Mouse (Mus musculus): Measurements from ENCODE around the gene Yipf1.
"Not testable (repeated sequence)": the region's sequence is repeated elsewhere in the genome, so short reads cannot be mapped to it uniquely, and the experiment has no call there.

Gene Yipf1

GRCm38 (mm10) chr4:107323113-107323512 is 8.9 kb downstream of the Yipf1 start:
- DNase-seq (ENCODE audit: low spot score in 2 of 2): no peak

- DNase-seq (ENCODE audit: low spot score in 2 of 2): no peak
Observed at GRCm38 (mm10) chr4:107328530-107328929, 14.4 kb downstream of the Yipf1 start.

- no peak for DNase-seq (ENCODE audit: low spot score in 2 of 2)
Observed at GRCm38 (mm10) chr4:107333514-107333913, 19.4 kb downstream of the Yipf1 start.

- no peak for DNase-seq (ENCODE audit: low spot score in 2 of 2)
Observed at GRCm38 (mm10) chr4:107336356-107336755, 22.2 kb downstream of the Yipf1 start.

- DNase-seq (ENCODE audit: low spot score in 2 of 2): no peak
Observed at GRCm38 (mm10) chr4:107337455-107337854, 23.3 kb downstream of the Yipf1 start.

GRCm38 (mm10) chr4:107341354-107341753 is 27.2 kb downstream of the Yipf1 start:
- no peak for DNase-seq (ENCODE audit: low spot score in 2 of 2)

GRCm38 (mm10) chr4:107344612-107345011 is 30.4 kb downstream of the Yipf1 start:
- DNase-seq (ENCODE audit: low spot score in 2 of 2): no peak

GRCm38 (mm10) chr4:107347221-107347620 is 33.1 kb downstream of the Yipf1 start:
- no peak for DNase-seq (ENCODE audit: low spot score in 2 of 2)

GRCm38 (mm10) chr4:107348529-107349310 is 34.6 kb downstream of the Yipf1 start:
- DNase-seq (ENCODE audit: low spot score in 2 of 2): no peak

GRCm38 (mm10) chr4:107349311-107350008 is 35.3 kb downstream of the Yipf1 start:
- peak; percentile 25 to 39 for DNase-seq (ENCODE audit: low spot score in 2 of 2)

GRCm38 (mm10) chr4:107351368-107351767 is 37.2 kb downstream of the Yipf1 start:
- DNase-seq (ENCODE audit: low spot score in 2 of 2): no peak

- no peak for DNase-seq (ENCODE audit: low spot score in 2 of 2)
Observed at GRCm38 (mm10) chr4:107353612-107354011, 39.4 kb downstream of the Yipf1 start.

- no peak for DNase-seq (ENCODE audit: low spot score in 2 of 2)
Observed at GRCm38 (mm10) chr4:107354126-107354525, 40.0 kb downstream of the Yipf1 start.

GRCm38 (mm10) chr4:107354543-107354942 is 40.4 kb downstream of the Yipf1 start:
- no peak for DNase-seq (ENCODE audit: low spot score in 2 of 2)

GRCm38 (mm10) chr4:107357172-107357571 is 43.0 kb downstream of the Yipf1 start:
- DNase-seq (ENCODE audit: low spot score in 2 of 2): not testable (repeated sequence)

- no peak for DNase-seq (ENCODE audit: low spot score in 2 of 2)
Observed at GRCm38 (mm10) chr4:107358460-107358859, 44.3 kb downstream of the Yipf1 start.

GRCm38 (mm10) chr4:107360457-107361145 is 46.4 kb downstream of the Yipf1 start:
- no peak for DNase-seq (ENCODE audit: low spot score in 2 of 2)

- no peak for DNase-seq (ENCODE audit: low spot score in 2 of 2)
Observed at GRCm38 (mm10) chr4:107362755-107363154, 48.6 kb downstream of the Yipf1 start.

GRCm38 (mm10) chr4:107363573-107363972 is 49.4 kb downstream of the Yipf1 start:
- no peak for DNase-seq (ENCODE audit: low spot score in 2 of 2)

- DNase-seq (ENCODE audit: low spot score in 2 of 2): no peak
Observed at GRCm38 (mm10) chr4:107364190-107364639, 50.1 kb downstream of the Yipf1 start.

GRCm38 (mm10) chr4:107366408-107366807 is 52.2 kb downstream of the Yipf1 start:
- DNase-seq (ENCODE audit: low spot score in 2 of 2): not testable (repeated sequence)

- peak; percentile 74 to 84 for DNase-seq (ENCODE audit: low spot score in 2 of 2)
Observed at GRCm38 (mm10) chr4:107367567-107368314, 53.6 kb downstream of the Yipf1 start, which contains the start of gene Ndc1. Gene Ndc1, plus strand, starts transcription at chr4:107367784.
